Mouse (Mus musculus) ES-E14 (cell line): ENCODE measurements around the gene S100pbp.

ENCODE experiments used
- CHD2 ChIP-seq: IDR thresholded peaks from 2 replicates; pipeline ENCODE4 v1.6.1; 2014; ENCODE audit warnings: mild to moderate bottlenecking, low read depth, low read length, inconsistent platforms
- ZC3H11A ChIP-seq: IDR thresholded peaks from 2 replicates; pipeline ENCODE4 v1.6.1; 2012; ENCODE audit warnings: low read depth, mild to moderate bottlenecking, inconsistent platforms, low read length, borderline replicate concordance

DNA sequence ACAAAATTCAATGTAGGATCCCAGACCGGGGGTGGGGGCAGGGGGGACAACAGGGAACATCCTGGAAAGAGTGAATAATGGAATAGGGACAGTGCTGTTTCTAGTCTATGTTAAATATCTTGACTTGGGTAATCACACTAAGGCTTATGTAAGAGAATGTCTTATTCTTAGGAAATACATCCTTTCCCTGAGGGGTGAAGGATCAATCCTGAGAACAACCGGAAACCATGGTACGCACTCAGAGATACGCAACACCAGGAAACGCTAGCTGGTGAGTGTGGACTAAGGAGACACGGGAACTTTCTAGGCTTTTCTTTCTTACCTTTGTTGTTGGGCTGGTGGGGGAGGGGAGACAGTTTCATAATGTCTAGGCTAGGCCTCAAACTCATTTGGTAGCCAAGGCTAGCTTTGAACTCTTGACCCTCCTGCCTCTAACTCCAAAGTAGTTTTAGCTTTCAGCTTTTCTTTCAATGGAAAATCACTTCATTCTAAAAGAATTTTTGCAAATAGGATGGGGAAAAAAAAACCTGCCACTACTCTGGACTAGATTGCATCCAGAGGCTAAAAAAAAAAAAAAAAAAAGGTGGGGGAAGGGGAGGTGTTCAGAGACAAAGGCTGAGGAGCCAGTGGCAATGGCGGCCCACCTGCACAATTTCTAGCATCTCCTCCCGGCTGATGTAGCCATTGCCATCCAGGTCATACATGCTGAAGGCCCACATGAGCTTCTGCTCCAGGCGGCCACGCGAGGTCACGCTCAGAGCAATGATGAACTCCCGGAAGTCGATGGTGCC is 71.6 kb downstream of the S100pbp start:
- no peak for TF ChIP-seq CHD2
- TF ChIP-seq ZC3H11A: no peak
